Mouse (Mus musculus): ENCODE results near the gene Lmntd1.

Lmntd1 gene

GRCm38 (mm10) chr6:145614219-145614618, at the start of gene Lmntd1:
TSS of gene Lmntd1 (minus strand) at chr6:145614319.
- in situ Hi-C loops (cut with MboI, MseI), result no loop called here

GRCm38 (mm10) chr6:145660943-145661342, 46.8 kb upstream of the Lmntd1 start:
- in situ Hi-C loops (cut with MboI, MseI), result loop anchor here in 1 of 2 experiments (10.0 kb wide), 1 partner anchor 64 kb away; no protein-coding TSS in a partner anchor

- in situ Hi-C loops (cut with MboI, MseI), result loop anchor here in 1 of 2 experiments (10.0 kb wide), 1 partner anchor 446 kb away; no protein-coding TSS in a partner anchor
Measured at GRCm38 (mm10) chr6:145659116-145659515, 45.0 kb upstream of the Lmntd1 start.

GRCm38 (mm10) chr6:145656740-145657591, 42.8 kb upstream of the Lmntd1 start:
- in situ Hi-C loops (cut with MboI, MseI), result loop anchor here in 1 of 2 experiments (10.0 kb wide), 1 partner anchor 448 kb away; no protein-coding TSS in a partner anchor

GRCm38 (mm10) chr6:145655678-145656077, 41.6 kb upstream of the Lmntd1 start:
- in situ Hi-C loops (cut with MboI, MseI), result loop anchor here in 1 of 2 experiments (10.0 kb wide), 1 partner anchor 449 kb away; no protein-coding TSS in a partner anchor

- in situ Hi-C loops (cut with MboI, MseI), result loop anchor here in 1 of 2 experiments (10.0 kb wide), 1 partner anchor 451 kb away; no protein-coding TSS in a partner anchor
Measured at GRCm38 (mm10) chr6:145654062-145654836, 40.1 kb upstream of the Lmntd1 start.

GRCm38 (mm10) chr6:145653626-145654025, 39.5 kb upstream of the Lmntd1 start:
- in situ Hi-C loops (cut with MboI, MseI), result loop anchor here in 1 of 2 experiments (10.0 kb wide), 1 partner anchor 451 kb away; no protein-coding TSS in a partner anchor

- in situ Hi-C loops (cut with MboI, MseI), result loop anchor here in 1 of 2 experiments (10.0 kb wide), 1 partner anchor 452 kb away; no protein-coding TSS in a partner anchor
Measured at GRCm38 (mm10) chr6:145652986-145653385, 38.9 kb upstream of the Lmntd1 start.

- in situ Hi-C loops (cut with MboI, MseI), result loop anchor here in 1 of 2 experiments (10.0 kb wide), 1 partner anchor 453 kb away; no protein-coding TSS in a partner anchor
Measured at GRCm38 (mm10) chr6:145651976-145652375, 37.9 kb upstream of the Lmntd1 start.

GRCm38 (mm10) chr6:145640971-145641506, 26.9 kb upstream of the Lmntd1 start:
- in situ Hi-C loops (cut with MboI, MseI), result no loop called here

GRCm38 (mm10) chr6:145638248-145638647, 24.1 kb upstream of the Lmntd1 start:
- in situ Hi-C loops (cut with MboI, MseI), result no loop called here

GRCm38 (mm10) chr6:145636682-145637081, 22.6 kb upstream of the Lmntd1 start:
- in situ Hi-C loops (cut with MboI, MseI), result no loop called here

- in situ Hi-C loops (cut with MboI, MseI), result no loop called here
Measured at GRCm38 (mm10) chr6:145634454-145634853, 20.3 kb upstream of the Lmntd1 start.

- in situ Hi-C loops (cut with MboI, MseI), result no loop called here
Measured at GRCm38 (mm10) chr6:145630269-145630668, 16.1 kb upstream of the Lmntd1 start.

- in situ Hi-C loops (cut with MboI, MseI), result no loop called here
Measured at GRCm38 (mm10) chr6:145623141-145623540, 9.0 kb upstream of the Lmntd1 start.

- in situ Hi-C loops (cut with MboI, MseI), result no loop called here
Measured at GRCm38 (mm10) chr6:145616402-145617229, 2.5 kb upstream of the Lmntd1 start.

- in situ Hi-C loops (cut with MboI, MseI), result no loop called here
Measured at GRCm38 (mm10) chr6:145615666-145616210, 1.6 kb upstream of the Lmntd1 start, which contains the start of gene Tuba3b. TSS of gene Tuba3b (plus strand) at chr6:145615757.

GRCm38 (mm10) chr6:145612611-145613010, 1.5 kb downstream of the Lmntd1 start:
- in situ Hi-C loops (cut with MboI, MseI), result no loop called here

- in situ Hi-C loops (cut with MboI, MseI), result no loop called here
Measured at GRCm38 (mm10) chr6:145610901-145611300, 3.2 kb downstream of the Lmntd1 start.

- in situ Hi-C loops (cut with MboI, MseI), result no loop called here
Measured at GRCm38 (mm10) chr6:145608693-145609092, 5.4 kb downstream of the Lmntd1 start.

Measured in T-helper 17 cell (primary cell).